Mouse (Mus musculus): ENCODE data around the gene Gramd4.

- TF ChIP-seq CTCF (IDR thresholded peaks at IDR 0.05; ENCODE audit: low read depth, low read length) (no peak), GATA2 (IDR thresholded peaks at IDR 0.05; ENCODE audit: borderline replicate concordance, low read depth, low read length) (no peak), GATA1 (IDR thresholded peaks at IDR 0.05; ENCODE audit: borderline replicate concordance, low read length) (no peak)
Measured at GRCm38 (mm10) chr15:86117115-86118100, 59.9 kb downstream of the Gramd4 start.

Measured in G1E (cell line).